Mouse (Mus musculus) spleen, embryonic (tissue): ENCODE measurements at regions not wholly inside any gene's neighbourhood (a gene's known extent, or its start where the extent isn't known, plus 50 kb on each side); places are given as distances from the start of the nearest gene placed in this dataset.

Source experiments
- CTCF ChIA-PET: fragments of 350-600 bp; sonication (Branson Sonifier 250); formaldehyde crosslinking; loops from one replicate; lab custom pipeline; 2022; lab: Charles Lee

- CTCF ChIA-PET, result no interaction called here
Measured at GRCm38 (mm10) chr9:22937686-22938391, 285.0 kb upstream of the Bmper start.

GRCm38 (mm10) chr9:22944992-22945391 lies 277.9 kb upstream of the Bmper start:
- CTCF ChIA-PET, result no interaction called here

- CTCF ChIA-PET, result no interaction called here
Measured at GRCm38 (mm10) chr9:22945426-22945955, 277.4 kb upstream of the Bmper start.

GRCm38 (mm10) chr9:22952571-22953442 lies 270.1 kb upstream of the Bmper start:
- CTCF ChIA-PET, result no interaction called here

GRCm38 (mm10) chr9:22962269-22962815 lies 260.5 kb upstream of the Bmper start:
- CTCF ChIA-PET, result no interaction called here

GRCm38 (mm10) chr9:22971312-22971711 lies 251.6 kb upstream of the Bmper start:
- CTCF ChIA-PET, result no interaction called here

- CTCF ChIA-PET, result no interaction called here
Measured at GRCm38 (mm10) chr9:22976748-22977147, 246.1 kb upstream of the Bmper start.

- CTCF ChIA-PET, result no interaction called here
Measured at GRCm38 (mm10) chr9:22979627-22980026, 243.2 kb upstream of the Bmper start.

GRCm38 (mm10) chr9:22989508-22989907 lies 233.4 kb upstream of the Bmper start:
- CTCF ChIA-PET, result no interaction called here

- CTCF ChIA-PET, result no interaction called here
Measured at GRCm38 (mm10) chr9:22993531-22993930, 229.3 kb upstream of the Bmper start.

GRCm38 (mm10) chr9:22995564-22995963 lies 227.3 kb upstream of the Bmper start:
- CTCF ChIA-PET, result no interaction called here

- CTCF ChIA-PET, result interaction anchor here (0.7 kb wide), 1 partner anchor 188 kb away, joined by 3 read pairs; no protein-coding TSS in a partner anchor
Measured at GRCm38 (mm10) chr9:22998306-22998705, 224.6 kb upstream of the Bmper start.

- CTCF ChIA-PET, result no interaction called here
Measured at GRCm38 (mm10) chr9:22999181-22999580, 223.7 kb upstream of the Bmper start.

- CTCF ChIA-PET, result no interaction called here
Measured at GRCm38 (mm10) chr9:23000200-23000599, 222.7 kb upstream of the Bmper start.

GRCm38 (mm10) chr9:23003195-23004061 lies 219.4 kb upstream of the Bmper start:
- CTCF ChIA-PET, result no interaction called here

- CTCF ChIA-PET, result no interaction called here
Measured at GRCm38 (mm10) chr9:23005005-23005404, 217.9 kb upstream of the Bmper start.

GRCm38 (mm10) chr9:23009462-23010183 lies 213.3 kb upstream of the Bmper start:
- CTCF ChIA-PET, result no interaction called here

- CTCF ChIA-PET, result no interaction called here
Measured at GRCm38 (mm10) chr9:23011316-23011959, 211.4 kb upstream of the Bmper start.

- CTCF ChIA-PET, result no interaction called here
Measured at GRCm38 (mm10) chr9:23012130-23012529, 210.7 kb upstream of the Bmper start.

- CTCF ChIA-PET, result no interaction called here
Measured at GRCm38 (mm10) chr9:23016733-23017132, 206.1 kb upstream of the Bmper start.
